Mouse (Mus musculus) lung, adult 2 months (tissue): Measurements from ENCODE around the gene Desi2.
"Not testable (repeated sequence)": the region's sequence is repeated elsewhere in the genome, so short reads cannot be mapped to it uniquely, and the experiment has no call there.

Experiments used
- CTCF ChIP-seq: fragments of 200-500 bp; IDR thresholded peaks from 2 replicates; pipeline ENCODE4 v1.5.1; 2011; ENCODE audit warnings: mild to moderate bottlenecking, low read length, control low read depth; ENCODE audit not compliant: insufficient read depth
- POLR2A ChIP-seq: fragments of 200-500 bp; IDR thresholded peaks from 2 replicates; pipeline ENCODE4 v1.6.1; 2011; ENCODE audit warnings: low read depth, mild to moderate bottlenecking, control low read depth, low read length, borderline replicate concordance; ENCODE audit errors: extremely low read depth

DNA sequence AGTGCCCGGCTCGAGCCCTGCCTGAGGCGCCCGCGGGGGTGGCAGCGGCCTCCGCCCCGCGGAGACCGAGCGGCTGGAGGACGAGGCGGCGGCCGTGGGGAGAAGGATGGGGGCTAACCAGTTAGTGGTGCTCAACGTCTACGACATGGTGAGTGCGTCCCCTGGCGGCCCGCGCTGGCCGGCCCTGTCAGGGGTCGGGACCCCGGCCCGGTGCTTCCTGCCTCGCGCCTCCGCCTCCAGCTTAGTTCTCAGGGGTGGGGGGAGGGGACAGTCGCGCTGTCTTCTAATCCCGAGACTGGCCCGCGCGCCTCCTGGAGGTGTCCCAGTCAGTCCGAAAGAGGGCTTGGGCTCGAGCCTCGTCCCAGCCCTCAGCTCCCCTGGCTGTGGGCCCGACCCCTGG, 593 bp downstream of the Desi2 start:
- not testable (repeated sequence) for TF ChIP-seq CTCF, POLR2A
